Mouse (Mus musculus) hindbrain, embryonic 14.5 days (tissue): ENCODE measurements around the gene 2310011J03Rik. TPM values are rescaled to one million over a fixed set of nuclear protein-coding genes. Genes with fewer than 3 reads are reported as not detected.
A peak's percentile ranks its signal among the peaks of the same experiment; 100 is the strongest.

Experiments used
- ATAC-seq: fragments of 200-750 bp; cut with Nextera tagmentation; 2 replicates; pipeline ENCODE4 v1.8.0; 2017; ENCODE audit warnings: moderate number of reproducible peaks, mild to moderate bottlenecking, moderate TSS enrichment, moderate library complexity; ENCODE audit not compliant: low FRiP score
- DNase-seq: peaks from one replicate; pipeline ENCODE4 v3.0.0-alpha.2; 2015; ENCODE audit warnings: low spot score
- H3K27ac ChIP-seq: fragments of 300-500 bp; sonication (generic); 2 replicates; pipeline ENCODE4 v1.5.1; 2014; ENCODE audit warnings: mild to moderate bottlenecking, moderate library complexity
- H3K27me3 ChIP-seq: fragments of 300-500 bp; sonication (generic); 2 replicates; pipeline ENCODE4 v1.6.1; 2014; ENCODE audit warnings: mild to moderate bottlenecking, low read length, mixed read lengths; ENCODE audit not compliant: control insufficient read depth, insufficient read depth
- H3K36me3 ChIP-seq: fragments of 300-500 bp; sonication (generic); replicated peaks from 2 replicates; pipeline ENCODE4 v1.6.1; 2014; ENCODE audit not compliant: control insufficient read depth, insufficient read depth
- H3K4me1 ChIP-seq: fragments of 300-500 bp; sonication (generic); replicated peaks from 2 replicates; pipeline ENCODE4 v1.6.1; 2014; ENCODE audit warnings: antibody characterized with exemption, low read length, mixed read lengths; ENCODE audit not compliant: control insufficient read depth, insufficient read depth
- H3K4me2 ChIP-seq: fragments of 300-500 bp; sonication (generic); replicated peaks from 2 replicates; pipeline ENCODE4 v1.6.1; 2014; ENCODE audit warnings: mild to moderate bottlenecking, moderate library complexity
- H3K4me3 ChIP-seq: fragments of 300-500 bp; sonication (generic); replicated peaks from 2 replicates; pipeline ENCODE4 v1.5.1; 2014; ENCODE audit warnings: mild to moderate bottlenecking, low read length
- H3K9ac ChIP-seq: fragments of 300-500 bp; sonication (generic); 2 replicates; pipeline ENCODE4 v1.6.1; 2014
- H3K9me3 ChIP-seq: fragments of 300-500 bp; sonication (generic); 2 replicates; pipeline ENCODE4 v1.6.1; 2016; ENCODE audit warnings: low read length; ENCODE audit not compliant: control insufficient read depth
- WGBS: fragments of 180-500 bp; shearing (Covaris S2); extraction: QIAGEN DNeasy Blood & Tissue Kit; methylation state at CpG from one replicate; pipeline ENCODE4 v1.1.7; 2014; 5-methylcytosine and 5-hydroxymethylcytosine counted together
- polyA plus RNA-seq: library from polyadenylated mRNA; unstranded; fragments of >200 nt; fragmentation: Nextera tagmentation; extraction: Ambion mirVana; gene quantifications from 2 replicates; pipeline ENCODE4 v1.2.1, GENCODE M21; 2014

2310011J03Rik gene
- polyA plus RNA-seq, result 23.3 and 24.5 TPM in 2 replicates

DNA sequence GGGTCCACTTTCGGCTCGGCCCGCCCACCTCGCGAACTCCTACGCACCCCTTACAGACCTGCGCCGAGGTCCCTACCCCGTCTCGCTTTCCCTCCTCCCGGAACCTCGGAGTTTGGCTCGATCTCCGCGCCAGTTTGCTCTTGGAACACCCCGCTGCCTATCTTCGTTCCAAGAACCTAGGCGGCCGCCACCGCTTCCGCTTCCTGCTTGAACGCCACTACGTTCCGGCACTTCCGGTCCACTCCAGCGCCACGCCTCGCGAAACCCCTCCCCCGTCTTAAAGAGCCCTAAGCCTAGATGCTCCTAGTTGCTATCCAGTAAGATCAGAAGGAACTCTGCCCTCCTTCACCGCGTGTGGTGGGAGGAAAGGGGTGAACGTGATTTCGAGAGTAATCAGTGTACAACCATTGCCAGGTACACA, at the start of gene 2310011J03Rik:
Gene 2310011J03Rik (minus strand): TSS at position 198 of the 421 bp plus-strand sequence.
- DNase-seq, result peak; percentile 90
- no peaks in the 10 kb centered on the region for H3K9me3 ChIP-seq
- H3K9ac ChIP-seq, result peak within 1 kb of the TSS; percentile 69
- H3K27me3 ChIP-seq, result peaks cover 6% of the 10 kb centered on the region; the same call in 1 of the 2 replicates
- H3K36me3 ChIP-seq, result peaks cover 37% of the 10 kb centered on the region
- ATAC-seq, result peak; percentile 73
- H3K27ac ChIP-seq, result peak within 1 kb of the TSS; percentile 47
- H3K4me3 ChIP-seq, result peak within 1 kb of the TSS; percentile 77
- peaks cover 15% of the 10 kb centered on the region for H3K4me1 ChIP-seq
- peak within 1 kb of the TSS; percentile 93 for H3K4me2 ChIP-seq
- under 1% methylated on average over 34 of the region's 34 CpGs for WGBS

DNA sequence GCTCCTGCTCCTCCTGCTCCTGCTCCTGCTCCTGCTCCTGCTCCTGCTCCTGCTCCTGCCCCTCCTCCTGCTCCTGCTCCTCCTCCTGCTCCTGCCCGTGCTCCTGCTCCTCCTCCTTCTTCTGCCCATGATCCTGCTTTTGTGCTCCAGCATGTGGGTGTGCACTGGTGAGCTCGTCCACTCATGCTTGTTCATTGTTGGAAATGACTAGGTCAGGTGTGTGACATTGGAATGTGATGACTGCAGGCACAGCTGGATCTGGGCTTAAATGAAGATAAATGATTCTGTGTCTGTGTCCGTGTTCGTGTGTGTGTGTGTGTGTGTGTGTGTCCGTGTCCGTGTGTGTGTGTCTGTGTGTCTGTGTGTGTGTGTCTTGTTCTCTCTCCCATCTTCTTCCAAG, 48.1 kb upstream of the 2310011J03Rik start:
- Histone ChIP-seq H3K9me3 (no peaks in the 10 kb centered on the region), H3K27ac (no peak overlapping the region), H3K27me3 (no peaks in the 10 kb centered on the region), H3K4me3 (no peak overlapping the region), H3K4me1 (peaks cover 10% of the 10 kb centered on the region), H3K9ac (no peak overlapping the region), H3K36me3 (no peaks in the 10 kb centered on the region), H3K4me2 (no peak overlapping the region)
- 87% methylated on average over 6 of the region's 6 CpGs for WGBS
- ATAC-seq (no peak), DNase-seq (no peak)

DNA sequence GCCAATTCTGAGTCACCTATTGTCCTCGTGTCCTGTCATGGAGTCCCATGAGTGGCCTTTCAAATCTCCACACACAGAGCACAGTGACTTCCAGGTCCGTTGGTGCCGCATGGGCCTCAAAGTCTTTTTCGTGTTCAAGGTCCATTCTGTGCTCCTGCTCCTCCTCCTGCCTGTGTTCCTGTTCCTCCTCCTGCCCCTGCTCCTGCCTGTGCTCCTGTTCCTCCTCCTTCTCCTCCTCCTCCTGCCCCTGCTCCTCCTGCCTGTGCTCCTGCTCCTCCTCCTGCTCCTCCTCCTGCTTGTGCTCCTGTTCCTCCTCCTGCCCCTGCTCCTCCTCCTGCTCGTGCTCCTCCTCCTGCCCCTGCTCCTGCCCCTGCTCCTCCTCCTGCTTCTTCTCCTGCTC, 47.6 kb upstream of the 2310011J03Rik start:
- no peaks in the 10 kb centered on the region for H3K36me3 ChIP-seq
- H3K4me1 ChIP-seq, result peaks cover 10% of the 10 kb centered on the region
- H3K4me2 ChIP-seq, result no peak overlapping the region
- ATAC-seq (no peak), DNase-seq (no peak)
- WGBS, result 78% methylated on average over 5 of the region's 5 CpGs
- H3K27ac ChIP-seq, result no peak overlapping the region
- H3K9me3 ChIP-seq, result no peaks in the 10 kb centered on the region
- no peak overlapping the region for H3K9ac ChIP-seq
- no peak overlapping the region for H3K4me3 ChIP-seq
- no peaks in the 10 kb centered on the region for H3K27me3 ChIP-seq

DNA sequence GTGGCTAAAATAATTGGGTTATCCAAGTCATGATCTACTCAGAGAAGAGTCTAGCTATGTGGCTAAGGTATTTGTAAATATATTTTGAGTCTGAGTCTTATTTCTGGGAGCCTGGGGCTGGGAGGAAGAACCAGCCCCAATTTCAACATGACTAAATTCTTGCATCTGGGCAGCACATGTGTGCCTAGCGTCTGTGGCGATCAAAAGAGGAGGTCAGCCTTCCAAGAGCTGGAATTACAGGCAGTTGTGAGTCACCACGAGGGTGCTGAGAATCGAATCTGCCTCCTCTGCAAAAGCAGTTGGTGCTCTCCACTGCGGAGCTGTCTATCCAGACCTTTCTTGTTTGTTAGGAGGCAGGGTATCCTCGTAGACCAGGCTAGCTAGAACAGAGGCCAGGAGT, 45.4 kb upstream of the 2310011J03Rik start:
- H3K4me2 ChIP-seq, result no peak overlapping the region
- 71% methylated on average over 6 of the region's 6 CpGs for WGBS
- no peak for DNase-seq
- no peak overlapping the region for H3K4me3 ChIP-seq
- H3K36me3 ChIP-seq, result no peaks in the 10 kb centered on the region
- no peak overlapping the region for H3K9ac ChIP-seq
- ATAC-seq, result no peak
- H3K9me3 ChIP-seq, result no peaks in the 10 kb centered on the region
- no peaks in the 10 kb centered on the region for H3K27me3 ChIP-seq
- H3K27ac ChIP-seq, result no peak overlapping the region
- H3K4me1 ChIP-seq, result no peaks in the 10 kb centered on the region

DNA sequence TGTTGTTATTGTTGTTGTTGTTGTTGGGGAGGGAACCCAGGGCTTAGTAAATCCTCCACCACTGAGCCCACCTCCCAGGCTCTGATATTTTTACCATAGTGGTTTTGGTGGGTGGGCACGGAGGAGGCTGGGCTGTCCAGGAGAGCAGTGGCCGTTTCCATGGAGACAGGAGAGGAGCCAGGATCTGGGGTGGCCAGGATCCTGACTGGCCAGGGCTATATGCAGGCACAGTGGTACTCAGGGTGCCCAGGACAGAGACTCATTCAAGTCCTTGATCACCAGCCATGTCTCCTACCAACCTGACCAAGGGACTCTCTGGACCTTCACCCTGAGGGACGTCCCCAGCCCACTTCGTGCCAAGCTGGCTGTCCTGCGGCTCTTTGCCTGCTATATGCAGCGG, 43.4 kb upstream of the 2310011J03Rik start:
- no peaks in the 10 kb centered on the region for H3K36me3 ChIP-seq
- H3K4me2 ChIP-seq, result no peak overlapping the region
- no peak for DNase-seq
- WGBS, result 28% methylated on average over 6 of the region's 6 CpGs
- H3K4me1 ChIP-seq, result no peaks in the 10 kb centered on the region
- ATAC-seq, result no peak
- H3K27me3 ChIP-seq, result peaks cover 10% of the 10 kb centered on the region
- no peak overlapping the region for H3K4me3 ChIP-seq
- no peak overlapping the region for H3K27ac ChIP-seq
- no peaks in the 10 kb centered on the region for H3K9me3 ChIP-seq
- no peak overlapping the region for H3K9ac ChIP-seq

DNA sequence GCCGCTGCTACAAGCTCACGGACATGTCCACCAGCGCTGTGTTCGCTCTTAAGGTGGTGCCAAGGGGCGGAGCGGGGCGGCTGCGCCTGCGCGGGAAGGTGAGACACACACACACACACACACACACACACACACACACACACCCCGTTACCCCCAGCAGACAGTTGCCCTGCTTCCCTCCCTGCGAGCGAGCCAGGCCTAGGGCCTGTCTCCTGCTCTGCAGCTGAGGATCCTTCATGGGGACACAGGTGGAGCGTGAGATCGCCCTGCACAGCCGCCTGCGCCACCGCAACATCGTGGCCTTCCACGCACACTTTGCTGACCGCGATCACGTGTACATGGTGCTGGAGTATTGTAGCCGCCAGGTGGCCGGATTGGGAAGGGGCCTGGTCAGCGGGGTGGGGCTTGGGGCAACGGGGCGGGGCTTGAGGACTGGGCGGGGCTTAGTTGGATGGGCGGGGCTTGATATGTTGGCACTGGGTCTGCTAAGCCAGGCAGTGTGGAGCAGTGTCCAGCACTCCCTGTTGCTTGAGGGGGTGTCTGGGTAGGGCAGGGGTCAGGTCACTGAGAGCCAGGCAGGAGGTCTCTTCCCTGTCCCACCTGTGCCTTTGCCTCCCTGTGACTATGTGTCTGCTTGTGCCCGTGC, 37.8 kb upstream of the 2310011J03Rik start:
- WGBS, result 9% methylated on average over 31 of the region's 31 CpGs
- no peaks in the 10 kb centered on the region for H3K36me3 ChIP-seq
- H3K9ac ChIP-seq, result 0 out of 2 replicates have a peak overlapping the region, but pooled peaks have one; percentile 42
- H3K4me1 ChIP-seq, result no peaks in the 10 kb centered on the region; the same call in 1 of the 2 replicates
- peak overlapping the region; percentile 25 for H3K4me3 ChIP-seq
- H3K4me2 ChIP-seq, result peak overlapping the region; percentile 54
- peak; percentile 48 for DNase-seq
- no peak overlapping the region for H3K27ac ChIP-seq
- H3K27me3 ChIP-seq, result peaks cover 64% of the 10 kb centered on the region
- ATAC-seq, result peak; percentile 41
- no peaks in the 10 kb centered on the region for H3K9me3 ChIP-seq

DNA sequence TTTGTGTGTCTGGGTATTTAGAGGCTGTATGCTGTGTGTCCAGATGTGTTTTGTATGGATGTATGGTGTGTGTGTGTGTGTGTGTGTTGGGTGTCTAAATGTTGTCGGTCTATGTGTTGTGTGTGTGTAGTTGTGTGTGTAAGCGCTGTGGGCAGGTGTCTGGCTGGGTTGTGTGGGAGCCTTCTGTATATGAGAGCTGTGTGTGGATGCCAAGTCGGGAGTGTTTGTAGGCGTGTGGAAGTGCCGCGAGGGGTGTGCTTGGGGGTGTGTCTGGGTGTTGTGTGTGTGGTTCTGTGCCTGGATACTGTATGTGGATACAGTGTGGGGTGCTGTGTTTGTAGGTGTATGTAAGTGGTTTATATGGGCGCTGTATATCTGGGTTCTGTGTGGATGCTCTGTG, 37.0 kb upstream of the 2310011J03Rik start:
- DNase-seq (no peak), ATAC-seq (no peak)
- 35% methylated on average over 7 of the region's 7 CpGs for WGBS
- Histone ChIP-seq H3K27ac (no peak overlapping the region), H3K9ac (0 out of 2 replicates have a peak overlapping the region, but pooled peaks have one; percentile 42), H3K27me3 (peaks cover 72% of the 10 kb centered on the region), H3K4me2 (peak overlapping the region; percentile 54), H3K36me3 (no peaks in the 10 kb centered on the region), H3K4me3 (peak overlapping the region; percentile 25), H3K4me1 (no peaks in the 10 kb centered on the region; the same call in 1 of the 2 replicates), H3K9me3 (no peaks in the 10 kb centered on the region)

DNA sequence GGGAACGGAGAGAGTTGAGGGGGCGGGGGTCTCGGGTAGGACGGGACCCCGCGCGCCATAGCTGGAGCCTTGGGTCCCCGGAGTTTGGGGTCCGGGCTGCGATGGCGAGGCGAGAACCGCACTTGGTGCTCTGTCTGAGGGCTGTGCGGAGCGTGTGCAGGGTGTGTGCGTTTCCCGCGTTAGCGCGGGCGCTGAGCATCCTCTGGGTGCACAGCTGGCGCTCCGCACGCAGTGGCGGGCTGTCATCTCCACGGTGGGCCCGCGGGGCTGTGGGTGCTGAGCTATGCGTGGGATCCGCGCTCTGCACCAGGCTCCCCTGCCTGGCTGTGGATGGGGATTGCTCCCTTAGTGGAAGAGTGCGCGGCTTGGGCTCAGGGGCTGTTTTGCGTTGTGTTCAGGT, 36.4 kb upstream of the 2310011J03Rik start:
- H3K4me2 ChIP-seq, result peak overlapping the region; percentile 54
- WGBS, result under 1% methylated on average over 34 of the region's 34 CpGs
- no peaks in the 10 kb centered on the region for H3K9me3 ChIP-seq
- H3K27me3 ChIP-seq, result peaks cover 78% of the 10 kb centered on the region
- no peaks in the 10 kb centered on the region; the same call in 1 of the 2 replicates for H3K4me1 ChIP-seq
- peak overlapping the region; percentile 25; the same call in 1 of the 2 replicates for H3K9ac ChIP-seq
- no peak overlapping the region for H3K27ac ChIP-seq
- H3K4me3 ChIP-seq, result peak overlapping the region; percentile 36
- DNase-seq (no peak), ATAC-seq (no peak)
- no peaks in the 10 kb centered on the region for H3K36me3 ChIP-seq

DNA sequence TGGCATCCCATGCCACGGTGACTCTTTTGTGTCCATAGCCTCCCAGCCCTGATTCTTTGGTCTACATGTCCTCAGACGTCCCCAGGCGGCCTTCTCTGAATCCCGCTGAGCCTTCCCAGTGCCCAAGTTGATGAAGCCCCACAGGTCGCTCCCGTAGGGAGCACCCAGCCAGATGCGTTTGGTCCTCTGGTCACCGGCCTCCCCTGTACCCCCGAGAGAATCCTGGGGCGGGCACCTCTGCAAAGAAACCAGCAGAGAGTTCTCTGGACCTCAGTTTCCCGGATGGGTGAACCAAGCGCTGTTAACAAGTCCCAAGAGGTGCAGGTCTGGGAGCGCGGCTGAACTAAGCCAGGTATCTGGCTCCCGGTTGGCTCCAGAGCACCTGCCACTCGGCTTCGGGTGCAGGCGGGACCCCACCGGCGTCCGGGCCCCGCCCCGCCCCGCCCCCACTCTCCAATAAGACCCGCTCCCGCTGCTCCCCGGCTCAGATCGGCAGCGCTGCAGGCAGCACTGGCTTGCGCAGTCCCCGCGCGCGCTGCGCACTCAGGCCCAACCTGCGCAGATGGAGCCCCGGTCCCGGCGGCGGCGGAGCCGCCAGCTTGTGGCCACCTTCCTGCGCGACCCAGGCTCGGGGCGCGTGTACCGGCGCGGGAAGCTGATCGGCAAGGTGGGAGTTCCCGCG, 35.8 kb upstream of the 2310011J03Rik start, which contains the start of gene Plk5:
Gene Plk5 (plus strand): TSS at position 459 of the 682 bp plus-strand sequence.
- H3K4me1 ChIP-seq, result no peaks in the 10 kb centered on the region; the same call in 1 of the 2 replicates
- DNase-seq (no peak), ATAC-seq (no peak)
- peaks cover 84% of the 10 kb centered on the region for H3K27me3 ChIP-seq
- no peak within 1 kb of the TSS for H3K27ac ChIP-seq
- 1% methylated on average over 46 of the region's 53 CpGs for WGBS
- H3K9me3 ChIP-seq, result no peaks in the 10 kb centered on the region
- H3K36me3 ChIP-seq, result no peaks in the 10 kb centered on the region
- H3K4me2 ChIP-seq, result peak within 1 kb of the TSS; percentile 54
- peak within 1 kb of the TSS; percentile 25; the same call in 1 of the 2 replicates for H3K9ac ChIP-seq
- H3K4me3 ChIP-seq, result peak within 1 kb of the TSS; percentile 36
